Mouse (Mus musculus): ENCODE measurements around the gene 1700037H04Rik.
"Not testable (repeated sequence)": the region's sequence is repeated elsewhere in the genome, so short reads cannot be mapped to it uniquely, and the experiment has no call there.

1700037H04Rik gene

DNA sequence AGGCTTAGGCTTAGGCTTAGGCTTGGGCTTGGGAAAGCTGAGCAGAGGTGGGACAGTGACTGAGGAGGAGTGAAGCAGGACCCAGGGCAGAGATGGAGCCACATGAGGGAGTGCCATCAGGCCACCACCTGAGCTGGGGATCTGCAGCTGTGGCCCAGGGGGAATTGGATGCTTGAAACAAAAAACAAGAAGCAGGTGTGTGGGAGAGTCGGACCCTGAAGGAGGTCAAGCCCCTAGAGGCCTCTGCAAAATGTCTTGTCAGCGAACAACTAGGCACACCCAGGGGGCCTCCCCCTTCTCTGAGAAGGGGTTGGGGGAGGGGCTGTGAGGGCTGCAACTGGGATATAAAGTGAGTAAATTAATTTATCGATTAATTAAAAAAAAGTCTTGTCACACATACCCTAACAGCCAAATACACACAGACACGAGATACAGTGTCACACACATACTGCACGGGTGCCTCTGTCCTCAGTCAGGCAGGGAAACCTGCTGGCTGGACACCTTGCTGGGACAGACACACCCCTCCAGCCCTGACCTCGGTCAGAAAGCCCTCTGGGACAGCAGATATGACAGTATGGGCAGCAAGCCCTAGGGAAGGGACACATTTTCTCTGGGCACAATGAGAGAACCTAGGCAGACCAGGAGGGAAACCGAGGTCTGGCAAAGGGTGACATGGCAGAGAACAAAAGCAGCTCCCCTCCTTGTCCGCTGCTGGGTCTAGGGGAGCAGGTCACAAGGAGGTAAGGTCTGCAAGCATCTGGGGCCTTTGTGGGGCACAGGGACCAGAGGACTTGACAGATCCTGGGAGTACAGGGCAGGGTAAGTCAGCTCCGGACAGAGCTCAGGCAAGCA is 33.7 kb downstream of the 1700037H04Rik start:
- no peak for DNase-seq

DNA sequence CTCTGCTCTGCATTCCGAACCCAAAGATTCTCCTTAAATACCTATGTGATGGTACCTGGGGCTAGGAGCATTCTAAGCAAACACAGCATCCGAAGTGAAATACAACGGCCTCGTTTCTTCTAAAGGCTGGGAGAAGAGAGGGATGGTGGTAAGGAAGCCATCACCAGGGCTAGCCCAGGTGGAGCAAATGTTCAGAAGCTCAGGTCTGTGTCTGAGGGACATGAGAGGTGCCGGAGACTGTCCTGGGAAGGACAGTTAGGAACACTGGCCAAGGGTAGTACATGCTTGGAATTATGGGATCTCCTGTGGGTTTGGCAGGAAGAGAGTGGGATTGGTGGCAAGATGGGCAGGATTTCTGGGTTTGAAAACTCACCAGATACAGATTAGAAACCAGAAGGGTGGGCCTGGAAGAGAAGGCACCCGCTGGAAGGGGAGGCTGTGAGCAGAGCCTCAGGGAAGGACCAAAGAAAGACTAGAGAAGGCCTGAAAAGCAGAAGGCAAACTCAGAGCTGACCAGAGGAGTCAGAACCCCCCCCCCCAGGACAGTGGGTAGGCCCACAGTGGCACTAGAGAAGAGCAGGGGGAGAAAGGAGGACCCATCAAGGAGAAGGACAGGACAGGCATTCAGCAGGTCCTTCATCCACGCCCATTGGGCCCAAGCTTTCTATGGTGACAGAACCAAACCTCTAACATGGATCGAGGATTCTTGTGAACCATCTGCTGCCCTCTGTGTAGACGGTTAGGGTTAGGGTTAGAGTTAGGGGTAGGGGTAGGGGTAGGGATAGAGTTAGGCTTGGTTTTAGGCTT is 34.5 kb downstream of the 1700037H04Rik start:
- DNase-seq, result no peak

- DNase-seq, result peak; percentile 49
Measured at GRCm38 (mm10) chr2:131124166-131124565, 35.7 kb downstream of the 1700037H04Rik start.

GRCm38 (mm10) chr2:131118968-131119574 is 40.8 kb downstream of the 1700037H04Rik start:
- no peak for DNase-seq

GRCm38 (mm10) chr2:131105989-131106388 is 53.9 kb downstream of the 1700037H04Rik start:
- no peak for DNase-seq

- DNase-seq, result not testable (repeated sequence)
Measured at GRCm38 (mm10) chr2:131105061-131105460, 54.8 kb downstream of the 1700037H04Rik start.

- DNase-seq, result no peak
Measured at GRCm38 (mm10) chr2:131104021-131104420, 55.9 kb downstream of the 1700037H04Rik start.

GRCm38 (mm10) chr2:131101530-131101929 is 58.4 kb downstream of the 1700037H04Rik start:
- DNase-seq, result no peak

GRCm38 (mm10) chr2:131097087-131097486 is 62.8 kb downstream of the 1700037H04Rik start:
- DNase-seq, result no peak
